Mouse (Mus musculus): ENCODE results near the gene Ift172. TPM values are rescaled to one million over a fixed set of nuclear protein-coding genes. Genes with fewer than 3 reads are reported as not detected.

Ift172 gene
- total RNA-seq (2014; fragmentation: Nextera tagmentation) (16.5 and 29.2 TPM in 2 replicates), total RNA-seq (2017) (12.7 and 44.9 TPM in 2 replicates)

DNA sequence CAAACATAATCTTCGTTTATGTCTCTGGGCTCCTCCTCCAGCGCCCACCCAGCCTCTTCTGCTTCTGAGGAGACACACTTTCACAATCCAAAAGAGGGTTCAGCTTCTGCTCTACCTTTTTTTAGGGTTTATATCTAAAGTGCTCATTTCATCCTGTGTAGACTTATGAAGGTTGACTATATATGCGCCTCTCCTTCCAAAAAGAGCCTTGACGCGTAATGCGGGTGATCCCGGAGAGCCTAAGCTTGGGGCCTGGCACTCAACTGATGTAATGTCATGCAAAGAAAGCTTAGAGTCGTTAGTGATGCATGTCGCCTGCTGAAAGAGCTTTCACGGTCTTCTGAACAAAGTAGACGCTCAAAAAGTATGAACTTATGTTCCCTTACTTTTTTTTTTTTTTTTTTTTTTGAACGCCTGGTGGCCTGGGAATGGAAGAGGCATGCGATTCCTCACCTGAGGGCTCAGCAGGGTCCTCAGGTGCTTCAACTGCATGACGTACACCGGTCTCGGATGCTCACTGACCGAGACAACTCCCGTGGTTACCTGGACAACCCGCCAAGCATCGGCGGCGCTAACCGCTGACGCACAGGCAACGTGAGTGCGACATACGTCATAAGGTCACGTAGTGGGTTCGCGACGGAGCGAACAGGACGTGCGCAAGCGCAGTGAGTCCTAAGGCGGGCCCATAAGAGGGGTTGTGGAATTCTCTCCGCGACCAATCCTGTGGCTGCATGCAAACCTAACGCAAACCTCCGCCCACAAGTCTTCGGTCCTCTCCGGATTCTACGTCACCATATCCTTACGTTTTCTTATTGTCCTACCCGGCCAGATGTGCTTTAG is at the start of gene Ift172:
Ift172 (minus strand) TSS at position 596 of the 840 bp plus-strand sequence.
- ATAC-seq (replicated peaks; ENCODE audit: poor library complexity, severe bottlenecking), result peak; percentile 87

DNA sequence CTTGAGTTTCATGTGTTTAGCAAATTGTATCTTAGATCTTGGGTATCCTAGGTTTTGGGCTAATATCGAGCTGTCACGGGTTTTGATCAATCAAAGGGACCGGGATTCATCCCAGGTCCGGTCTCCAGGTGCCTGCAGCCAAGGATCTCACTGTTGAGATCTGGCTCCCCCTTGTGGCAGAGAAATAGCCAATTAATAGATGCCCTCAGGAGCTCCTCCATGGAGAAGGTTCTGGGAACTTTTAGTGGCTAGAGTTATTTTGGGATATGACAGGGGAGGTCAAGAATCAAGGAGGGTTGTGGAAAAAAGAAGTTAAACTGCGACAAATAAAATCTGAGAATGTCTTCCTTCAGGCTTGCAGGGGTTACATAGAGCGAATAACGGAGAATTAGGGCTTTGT is 37.3 kb upstream of the Ift172 start:
- no peak; the same call in 1 of the 2 replicates for ATAC-seq (replicated peaks; ENCODE audit: poor library complexity, severe bottlenecking)

DNA sequence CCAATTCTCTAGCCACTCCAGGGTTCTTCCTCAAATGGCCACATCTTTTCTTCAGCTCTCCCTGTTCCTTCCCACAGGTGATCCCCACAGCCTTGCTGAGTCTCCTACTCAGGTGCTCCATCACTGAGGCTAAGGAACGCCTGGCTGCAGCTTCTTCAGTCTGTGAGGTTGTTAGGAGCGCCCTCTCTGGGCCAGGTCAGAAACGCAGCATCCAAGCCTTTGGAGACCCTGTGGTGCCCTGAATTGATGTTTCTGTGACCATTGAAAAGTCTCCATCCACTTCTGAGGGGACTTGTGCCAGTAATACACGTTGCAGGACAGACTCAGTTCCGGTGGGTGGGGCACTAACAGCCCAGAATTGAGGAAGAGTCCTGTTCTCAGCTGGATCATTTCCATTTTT is 35.9 kb upstream of the Ift172 start:
- peak; percentile 33; the same call in 1 of the 2 replicates for ATAC-seq (replicated peaks; ENCODE audit: poor library complexity, severe bottlenecking)

DNA sequence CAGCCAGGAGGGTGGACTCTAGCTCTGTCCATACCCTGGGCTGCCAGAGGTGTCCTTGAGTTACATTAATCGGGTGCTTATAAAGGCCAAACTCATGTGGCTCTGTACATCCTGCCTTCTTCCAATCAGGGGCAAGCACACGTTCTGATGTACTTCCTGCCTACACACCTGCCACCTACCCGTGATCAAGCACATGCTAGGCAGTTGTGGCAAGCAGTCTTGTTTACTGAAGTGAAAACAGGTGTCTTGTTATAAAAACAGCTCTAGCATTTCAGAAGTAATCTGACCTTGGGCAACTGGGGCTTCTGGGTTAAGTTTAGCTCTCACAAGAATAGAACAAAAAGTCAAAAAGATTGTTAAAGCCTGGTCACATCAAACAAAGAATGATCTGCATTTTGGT is 33.2 kb upstream of the Ift172 start:
- no peak for ATAC-seq (replicated peaks; ENCODE audit: poor library complexity, severe bottlenecking)

DNA sequence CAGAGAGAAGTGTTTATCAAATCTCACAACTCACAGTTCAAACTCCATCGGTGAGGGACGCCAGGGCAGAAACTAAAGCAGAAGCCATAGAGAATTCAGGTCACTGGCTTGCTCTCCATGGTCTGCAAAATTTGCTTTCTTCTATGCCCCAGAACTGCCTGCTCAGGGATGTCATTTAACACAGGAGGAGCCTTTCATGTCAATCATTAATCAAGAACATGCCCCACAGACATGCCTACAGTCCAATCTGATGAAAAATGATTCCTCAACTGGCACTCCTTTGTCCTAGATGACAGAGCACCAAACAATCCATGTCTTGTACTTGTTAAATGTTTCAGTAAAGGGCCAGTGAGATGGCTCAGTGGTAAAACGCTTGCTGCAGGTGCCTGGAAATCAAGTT is 31.9 kb upstream of the Ift172 start:
- no peak for ATAC-seq (replicated peaks; ENCODE audit: poor library complexity, severe bottlenecking)

DNA sequence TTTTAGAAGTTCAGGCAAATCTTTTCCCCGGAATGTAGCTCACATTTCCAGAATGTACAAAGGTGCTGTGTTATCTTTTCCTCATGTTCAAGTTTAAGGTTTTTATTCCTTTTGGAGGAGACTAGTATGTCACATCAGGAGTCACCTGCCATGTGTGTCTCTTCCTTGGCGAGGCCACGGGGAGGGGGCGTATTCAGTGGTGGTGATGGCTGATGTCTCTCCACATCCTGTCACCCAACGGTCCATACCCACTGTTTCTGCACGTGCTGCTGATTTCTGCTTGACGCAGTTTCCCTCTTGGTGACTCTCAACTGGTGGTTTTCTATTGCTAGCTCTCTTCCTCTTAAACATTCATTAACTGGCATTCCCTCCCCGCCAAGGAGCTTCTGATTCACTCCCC is 21.9 kb upstream of the Ift172 start:
- no peak for ATAC-seq (replicated peaks; ENCODE audit: poor library complexity, severe bottlenecking)

DNA sequence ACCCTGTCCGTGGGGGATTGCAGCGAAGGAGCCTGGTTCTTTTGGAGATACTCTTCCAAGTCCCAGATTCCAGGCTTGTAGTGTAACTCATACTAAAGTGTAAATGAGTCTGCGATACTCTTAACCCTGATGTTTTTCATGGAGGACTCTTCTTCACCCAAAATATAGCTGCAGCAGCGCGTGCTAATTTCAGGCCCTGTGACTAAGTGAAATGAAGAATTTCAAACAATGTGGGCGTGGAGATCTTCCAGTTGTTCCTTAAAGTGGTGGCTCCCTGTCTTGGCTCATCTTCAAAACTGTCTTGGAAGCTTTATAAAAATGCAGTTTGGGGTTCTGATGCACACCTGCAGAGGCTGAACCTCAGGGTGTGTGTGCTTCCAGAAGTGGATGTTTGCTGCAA is 12.2 kb upstream of the Ift172 start:
- no peak for ATAC-seq (replicated peaks; ENCODE audit: poor library complexity, severe bottlenecking)

DNA sequence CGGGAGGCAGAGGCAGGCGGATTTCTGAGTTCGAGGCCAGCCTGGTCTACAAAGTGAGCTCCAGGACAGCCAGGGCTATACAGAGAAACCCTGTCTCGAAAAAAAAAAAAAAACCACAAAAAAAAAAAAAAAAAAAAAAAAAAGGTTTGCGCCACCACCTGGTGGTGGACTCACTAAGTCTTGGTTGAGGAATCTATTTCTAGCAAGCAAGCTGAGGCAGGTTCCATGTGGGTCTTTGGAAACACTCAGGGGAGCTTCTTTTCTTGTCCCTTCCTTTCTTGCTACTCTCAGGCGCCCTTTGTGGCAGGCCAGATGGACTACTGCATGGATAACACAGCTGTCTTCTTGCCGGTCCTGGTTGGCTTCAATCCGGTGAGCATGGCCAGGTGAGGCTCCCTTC is 10.9 kb upstream of the Ift172 start:
- ATAC-seq (replicated peaks; ENCODE audit: poor library complexity, severe bottlenecking), result no peak

DNA sequence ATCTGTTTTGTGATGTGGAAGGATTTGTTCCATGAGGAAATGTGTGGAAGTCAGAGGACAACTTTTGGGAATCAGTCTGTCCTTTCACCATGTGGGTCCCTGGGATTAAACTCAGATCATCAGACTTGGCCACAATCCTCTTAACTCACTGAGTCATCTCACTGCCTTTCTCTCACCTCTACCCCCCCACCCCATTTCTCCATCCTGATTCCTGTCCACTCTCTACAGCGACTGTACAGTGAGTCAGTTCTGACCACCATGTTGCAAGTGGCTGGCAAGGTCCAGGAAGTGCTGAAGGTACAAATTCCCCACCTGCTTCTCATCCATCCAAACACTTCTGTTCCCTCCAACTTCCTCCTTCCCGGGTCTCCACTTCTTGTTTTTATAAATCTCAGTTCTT is 7.6 kb upstream of the Ift172 start:
- peak; percentile 52 for ATAC-seq (replicated peaks; ENCODE audit: poor library complexity, severe bottlenecking)

DNA sequence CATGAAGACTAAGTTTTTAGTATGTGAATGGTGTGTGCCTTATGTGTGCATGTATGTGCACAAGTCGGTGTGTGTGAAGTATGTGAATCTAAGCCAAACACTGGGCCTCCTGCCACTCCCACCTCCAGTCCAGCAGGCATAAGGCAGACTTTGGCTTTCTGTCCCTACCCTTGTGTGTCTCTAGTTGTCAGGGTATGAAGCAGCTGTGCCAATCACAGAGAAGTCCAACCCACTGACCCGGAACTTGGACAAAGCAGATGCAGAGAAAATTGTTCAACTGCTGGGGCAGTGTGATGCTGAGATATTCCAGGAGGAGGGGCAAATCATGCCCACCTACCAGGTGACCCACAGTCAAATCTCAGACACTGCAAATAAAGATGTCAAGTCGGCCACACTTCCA is 7.1 kb upstream of the Ift172 start:
- no peak for ATAC-seq (replicated peaks; ENCODE audit: poor library complexity, severe bottlenecking)

DNA sequence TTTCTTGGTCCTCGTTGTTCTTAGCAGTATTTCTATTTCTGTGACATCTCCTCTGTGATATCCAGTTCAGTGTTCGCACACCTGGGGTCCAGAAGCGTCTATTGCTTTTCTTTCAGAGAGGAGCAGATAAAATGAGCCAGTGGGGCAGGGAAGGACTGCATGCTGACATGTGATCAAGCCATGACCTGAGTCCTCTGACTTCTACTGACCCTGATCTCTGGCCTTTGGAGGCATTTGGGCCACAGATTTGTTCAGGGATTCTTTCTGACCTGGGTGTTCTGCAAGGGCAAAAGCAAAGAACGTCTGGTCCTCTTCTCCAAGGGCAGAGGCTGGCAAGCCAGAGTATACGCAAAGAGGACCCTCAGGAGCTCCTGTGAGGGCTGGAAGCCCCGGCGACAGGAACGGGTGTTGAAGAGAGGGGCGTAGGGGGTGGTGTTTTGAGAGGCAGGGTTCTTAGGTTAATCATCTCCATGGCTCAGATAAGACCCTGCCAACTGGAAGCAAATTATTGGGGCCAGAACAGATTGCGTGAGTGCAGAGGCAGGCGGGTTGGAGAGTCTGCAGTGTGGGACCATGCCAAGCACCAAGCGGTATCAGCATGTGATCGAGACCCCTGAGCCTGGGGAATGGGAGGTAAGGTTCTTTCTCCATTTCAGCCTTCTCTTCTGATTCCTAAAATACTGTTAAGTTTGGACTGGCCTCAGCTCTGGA is 6.3 kb upstream of the Ift172 start, which contains the start of gene Gckr:
Gckr (plus strand) TSS at position 397 of the 711 bp plus-strand sequence.
- no peak for ATAC-seq (replicated peaks; ENCODE audit: poor library complexity, severe bottlenecking)

DNA sequence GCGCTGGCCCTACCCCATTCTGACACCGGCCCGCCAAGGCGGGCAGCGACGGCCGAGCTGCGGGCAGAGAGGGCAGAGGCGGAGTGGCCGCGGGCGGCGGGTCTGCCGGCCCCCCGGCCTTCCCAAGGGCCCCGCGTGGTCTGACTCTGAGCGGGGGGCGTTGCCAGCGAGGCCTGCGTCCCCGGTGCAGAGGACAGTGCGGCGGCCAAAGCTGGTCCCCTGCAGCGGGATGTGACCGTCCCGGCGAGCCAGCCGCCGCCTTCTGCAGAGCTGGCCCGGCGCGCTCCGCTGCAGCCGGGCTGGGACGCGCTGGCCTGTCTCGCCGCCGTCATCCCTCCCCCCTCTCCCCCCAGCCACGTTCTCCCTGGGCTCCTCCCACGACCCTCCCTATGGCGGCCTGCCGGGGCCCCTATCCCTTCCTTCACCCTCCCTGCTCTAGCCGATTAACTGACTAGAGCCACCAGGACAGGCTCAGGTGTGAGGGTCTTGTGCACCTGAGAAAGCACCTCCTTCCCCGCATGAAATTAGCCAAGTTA is 4.8 kb upstream of the Ift172 start, which contains the start of gene Fndc4:
Fndc4 (minus strand) TSS at position 475 of the 536 bp plus-strand sequence.
- no peak; the same call in 1 of the 2 replicates for ATAC-seq (replicated peaks; ENCODE audit: poor library complexity, severe bottlenecking)

DNA sequence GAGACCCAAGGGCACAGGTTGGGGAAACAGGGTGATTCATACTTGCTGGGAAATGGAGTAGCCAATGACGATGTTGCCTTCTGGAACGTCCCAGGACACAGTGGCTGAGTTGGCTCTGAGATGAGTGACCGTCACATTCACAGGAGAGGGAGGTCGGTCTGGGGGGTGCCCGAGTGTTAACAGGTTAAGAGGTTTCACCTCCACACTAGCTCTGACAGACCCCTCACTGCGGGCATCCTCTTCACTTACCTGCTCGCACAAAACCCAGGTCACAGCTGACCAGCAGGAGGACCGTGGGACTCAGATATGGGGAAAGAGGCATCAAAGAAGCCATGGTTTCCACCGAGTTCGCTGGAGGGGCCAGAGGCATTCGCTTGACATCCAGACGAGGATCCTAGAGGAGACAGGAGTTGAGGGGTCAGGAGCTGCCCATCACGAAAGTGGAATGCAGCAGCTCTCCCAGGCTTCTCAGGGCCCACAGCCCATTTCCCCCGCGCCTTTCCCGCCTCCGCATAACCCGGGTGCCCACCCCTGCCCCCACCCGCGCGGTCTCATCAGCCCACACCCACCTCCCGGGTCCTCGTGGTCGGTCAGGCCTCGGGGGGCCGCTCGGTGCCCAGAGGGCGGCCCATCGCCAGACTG is 4.2 kb upstream of the Ift172 start:
- ATAC-seq (replicated peaks; ENCODE audit: poor library complexity, severe bottlenecking), result no peak; the same call in 1 of the 2 replicates

DNA sequence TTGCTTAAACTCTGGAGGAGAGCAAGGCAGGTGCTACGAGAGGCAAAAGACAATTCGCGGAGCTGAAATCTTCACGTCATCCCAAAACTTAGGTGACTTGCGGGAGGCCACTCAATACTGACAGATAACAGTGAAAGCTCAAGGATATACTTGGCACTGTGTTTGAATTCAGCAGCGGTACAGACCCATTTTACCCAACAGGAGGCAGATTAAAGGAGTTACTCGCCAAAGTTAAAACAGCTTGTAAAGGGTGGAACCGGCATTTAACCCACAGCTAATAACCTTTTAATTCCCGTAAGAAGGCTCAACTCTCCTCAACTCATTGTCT is 409 bp upstream of the Ift172 start:
- no peak for ATAC-seq (replicated peaks; ENCODE audit: poor library complexity, severe bottlenecking)

DNA sequence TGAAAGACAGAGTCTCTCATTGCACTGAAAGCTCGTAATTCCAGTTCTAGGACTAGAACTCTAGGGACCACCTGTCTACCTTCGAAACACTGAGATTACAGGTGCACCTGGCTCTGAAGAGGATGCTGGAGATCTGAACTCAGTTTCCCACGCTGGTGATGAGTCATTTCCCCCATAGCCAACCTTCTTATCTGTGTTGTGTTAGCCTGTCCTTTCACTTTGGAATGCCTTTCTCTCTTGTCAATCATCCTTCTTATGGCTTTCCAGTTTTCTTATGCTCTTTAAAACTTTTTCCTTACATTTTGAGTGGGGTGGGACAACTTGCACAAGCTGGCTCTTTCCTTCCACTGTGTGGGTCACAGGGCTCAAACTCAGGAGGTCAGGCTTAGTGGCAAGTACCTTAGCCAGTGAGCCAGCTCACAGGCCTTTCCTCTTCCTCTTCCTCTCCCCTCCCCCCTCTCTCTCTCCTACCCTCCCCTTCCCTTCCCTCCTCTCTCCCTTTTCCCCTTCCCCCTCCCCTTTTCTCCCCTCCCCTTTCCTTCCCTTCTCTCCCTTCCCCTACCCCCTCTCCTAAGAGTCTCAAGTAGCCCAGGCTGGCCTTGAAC is 1.2 kb downstream of the Ift172 start:
- ATAC-seq (replicated peaks; ENCODE audit: poor library complexity, severe bottlenecking), result no peak

DNA sequence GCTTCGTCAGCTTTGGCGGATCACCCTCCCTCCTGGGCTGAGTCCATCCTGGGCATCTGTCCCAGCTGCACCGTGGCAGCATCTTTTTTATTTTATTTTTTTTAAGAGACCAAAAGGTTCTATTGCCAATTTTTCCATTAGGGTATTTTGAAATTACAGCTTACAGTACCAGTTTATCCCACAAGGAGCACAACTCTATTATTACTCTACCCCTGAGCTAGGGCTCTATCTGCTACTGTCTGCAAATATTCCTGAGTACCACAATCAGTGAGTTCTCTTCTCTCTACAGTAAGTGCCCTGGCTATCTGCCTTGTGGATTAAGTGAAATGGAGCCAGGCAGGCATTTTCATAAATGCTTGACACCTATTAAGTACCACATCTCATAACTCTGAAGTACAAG is 2.3 kb downstream of the Ift172 start:
- ATAC-seq (replicated peaks; ENCODE audit: poor library complexity, severe bottlenecking), result no peak

DNA sequence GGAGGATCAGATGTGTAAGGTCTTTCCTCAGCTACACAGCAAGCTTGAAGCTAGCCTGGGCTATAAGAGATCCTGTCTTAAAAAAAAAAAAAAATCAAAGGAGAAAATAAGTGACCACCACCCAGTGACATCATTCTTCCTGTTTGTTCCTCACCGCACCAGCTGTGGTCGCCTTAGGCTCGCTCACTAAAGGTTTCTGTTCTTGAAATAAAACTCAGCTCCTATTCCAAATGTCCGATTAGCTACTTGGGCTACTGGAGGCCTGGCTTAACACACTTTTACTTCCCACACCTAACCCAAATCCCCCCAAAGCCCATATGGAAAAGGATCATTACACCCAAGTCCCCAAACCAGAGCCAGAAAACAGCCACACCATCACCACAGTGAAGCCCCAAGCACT is 2.7 kb downstream of the Ift172 start:
- peak; percentile 18; the same call in 1 of the 2 replicates for ATAC-seq (replicated peaks; ENCODE audit: poor library complexity, severe bottlenecking)

DNA sequence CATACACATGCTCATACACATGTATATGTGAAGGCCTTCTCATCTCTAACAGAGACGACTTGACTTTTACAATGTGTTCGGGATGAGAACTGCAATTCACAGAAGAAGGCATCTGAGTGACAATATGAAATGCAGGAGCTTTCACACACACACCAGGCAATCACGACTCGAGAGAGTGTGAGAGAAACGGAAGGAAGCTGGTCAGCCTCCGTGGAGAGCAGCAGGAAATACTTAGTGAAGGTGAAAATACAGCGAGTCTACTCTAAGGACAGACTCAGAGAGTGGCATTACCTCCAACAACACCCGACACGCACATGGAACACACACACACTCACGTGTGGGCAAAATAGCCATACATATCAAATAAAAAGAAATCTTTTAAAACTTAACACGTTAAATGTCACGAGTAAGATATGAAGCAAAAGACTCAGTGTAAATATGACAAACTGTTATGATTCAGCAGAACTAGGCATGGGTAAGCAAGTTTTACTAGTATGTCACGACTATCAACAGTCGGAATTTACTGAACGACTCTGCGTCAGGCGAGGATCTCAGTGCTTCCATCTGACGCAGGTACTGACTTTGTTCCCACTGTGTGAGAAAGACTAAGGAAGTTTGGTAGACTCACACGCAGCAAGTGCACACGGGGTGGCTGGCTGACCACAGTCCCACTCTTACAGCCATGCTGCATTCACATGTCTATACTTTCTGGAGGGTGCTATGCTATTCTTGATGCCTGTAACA is 11.5 kb downstream of the Ift172 start:
- no peak for ATAC-seq (replicated peaks; ENCODE audit: poor library complexity, severe bottlenecking)

DNA sequence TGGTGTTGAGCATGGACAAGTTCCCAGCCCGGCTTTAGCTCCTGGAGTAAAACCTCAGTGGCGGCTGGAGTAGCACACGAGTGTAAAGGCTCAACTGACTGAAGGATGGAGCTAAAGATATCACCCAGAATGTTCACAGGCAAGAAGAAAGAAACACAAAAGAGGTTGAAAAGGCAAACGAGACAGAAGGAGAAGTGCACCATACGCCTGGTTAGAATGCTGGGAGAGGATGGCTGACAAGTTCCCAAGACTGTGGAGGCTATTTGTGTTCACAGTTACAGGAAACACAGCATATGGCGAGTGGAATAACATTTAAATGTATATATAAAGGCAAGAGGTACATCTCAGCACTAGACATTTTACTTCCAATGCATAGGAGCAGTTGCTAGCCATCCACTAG is 17.9 kb downstream of the Ift172 start:
- no peak for ATAC-seq (replicated peaks; ENCODE audit: poor library complexity, severe bottlenecking)

DNA sequence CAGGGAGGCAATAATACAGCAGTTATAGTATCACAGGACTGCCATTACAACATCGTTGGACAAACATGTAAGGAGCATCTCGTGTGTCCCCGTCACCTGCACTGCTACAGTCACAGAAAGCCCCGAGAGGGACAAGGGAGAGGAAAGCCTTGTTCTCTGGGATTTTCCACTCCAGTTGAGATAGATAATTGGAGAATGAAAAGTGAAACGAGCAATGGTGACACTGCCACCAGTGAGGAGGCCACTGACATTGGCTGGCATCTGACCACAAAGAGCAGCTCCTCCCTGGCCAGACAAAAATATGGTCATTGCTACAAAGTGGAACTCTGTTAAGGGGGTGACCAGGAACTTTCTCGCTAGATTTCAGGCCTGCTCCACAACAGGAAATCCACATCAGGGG is 23.2 kb downstream of the Ift172 start:
- ATAC-seq (replicated peaks; ENCODE audit: poor library complexity, severe bottlenecking), result peak; percentile 27; the same call in 1 of the 2 replicates
